ENCODE assay signal across 8 mouse cellular contexts in genomic region chr2:122069922-122070321, GRCm38 (mm10). TPM values are rescaled to one million over a fixed set of nuclear protein-coding genes. Genes with fewer than 3 reads are reported as not detected.
A peak's percentile ranks its signal among the peaks of the same experiment; 100 is the strongest.
DNase-seq lines count a peak whose midpoint lies in the region; ATAC-seq and TF ChIP-seq lines count a peak whose summit lies in the region.

No protein-coding gene starts in this region.

- no peaks in the 10 kb centered on the region for H3K4me1 ChIP-seq in forebrain, embryonic 14.5 days (ENCODE audit: control insufficient read depth, insufficient read depth, low read length)
- H3K4me1 ChIP-seq in forebrain, embryonic 16.5 days (replicated peaks; ENCODE audit: control insufficient read depth, insufficient read depth, low read length), result no peaks in the 10 kb centered on the region
- H3K4me1 ChIP-seq in bone marrow, adult 2 months (ENCODE audit: control insufficient read depth, insufficient read depth, low read length), result no peaks in the 10 kb centered on the region; the same call in 1 of the 2 replicates
- H3K4me1 ChIP-seq in lung, postnatal 0 days (ENCODE audit: insufficient read depth, low read depth, low read length), result no peaks in the 10 kb centered on the region

- H3K27me3 ChIP-seq in forebrain, embryonic 14.5 days (replicated peaks; ENCODE audit: control insufficient read depth, insufficient read depth, low read length), result no peaks in the 10 kb centered on the region
- H3K27me3 ChIP-seq in forebrain, embryonic 16.5 days (replicated peaks; ENCODE audit: control insufficient read depth, insufficient read depth, low read length), result no peaks in the 10 kb centered on the region
- no peaks in the 10 kb centered on the region for H3K27me3 ChIP-seq in lung, postnatal 0 days (replicated peaks; ENCODE audit: insufficient read depth, low read length)
- H3K27me3 ChIP-seq in splenic B cell, adult 2 months (ENCODE audit: control insufficient read depth, insufficient read depth, low read length, poor library complexity, severe bottlenecking), result no peaks in the 10 kb centered on the region

- no peak for TF ChIP-seq EP300 in lung, postnatal 0 days (IDR thresholded peaks at IDR 0.05)

- no peak overlapping the region for H3K4me3 ChIP-seq in forebrain, embryonic 14.5 days (ENCODE audit: low read depth, low read length)
- no peak overlapping the region for H3K4me3 ChIP-seq in forebrain, embryonic 16.5 days (replicated peaks; ENCODE audit: low read length)
- H3K4me3 ChIP-seq in bone marrow, adult 2 months (replicated peaks; ENCODE audit: control insufficient read depth, low read depth, low read length), result no peak overlapping the region
- H3K4me3 ChIP-seq in lung, postnatal 0 days (ENCODE audit: low read depth, low read length), result no peak overlapping the region

- peaks cover 53% of the 10 kb centered on the region for H3K36me3 ChIP-seq in forebrain, embryonic 14.5 days (ENCODE audit: control insufficient read depth, insufficient read depth, low read length)
- H3K36me3 ChIP-seq in forebrain, embryonic 16.5 days (ENCODE audit: control insufficient read depth, insufficient read depth), result peaks cover 7% of the 10 kb centered on the region; the same call in 1 of the 2 replicates
- 0 out of 2 replicates have a peak, but pooled peaks cover 10% of the 10 kb centered on the region for H3K36me3 ChIP-seq in lung, postnatal 0 days (ENCODE audit: insufficient read depth, low read length)
- H3K36me3 ChIP-seq in splenic B cell, adult 2 months (ENCODE audit: control insufficient read depth, insufficient read depth, low read length, poor library complexity, severe bottlenecking), result peaks cover 7% of the 10 kb centered on the region

- H3K4me2 ChIP-seq in forebrain, embryonic 14.5 days (ENCODE audit: low read length), result no peak overlapping the region
- H3K4me2 ChIP-seq in forebrain, embryonic 16.5 days (ENCODE audit: low read length), result no peak overlapping the region
- H3K4me2 ChIP-seq in lung, postnatal 0 days (replicated peaks; ENCODE audit: low read depth, low read length), result no peak overlapping the region

- TF ChIP-seq POLR2A in bone marrow, adult 2 months (IDR thresholded peaks at IDR 0.05; ENCODE audit: borderline replicate concordance, control insufficient read depth, low read depth, low read length), result no peak

- whole genome bisulfite sequencing in forebrain, embryonic 14.5 days, result 36% methylated on average over 5 of the region's 5 CpGs
- WGBS in forebrain, embryonic 16.5 days, result 34% methylated on average over 5 of the region's 5 CpGs
- 17% methylated on average over 5 of the region's 5 CpGs for WGBS in bone marrow, adult 2 months
- WGBS in lung, postnatal 0 days, result 33% methylated on average over 5 of the region's 5 CpGs

- H3K9ac ChIP-seq in forebrain, embryonic 14.5 days (ENCODE audit: low read length), result no peak overlapping the region
- H3K9ac ChIP-seq in forebrain, embryonic 16.5 days (replicated peaks; ENCODE audit: low read depth, low read length), result no peak overlapping the region
- no peak overlapping the region for H3K9ac ChIP-seq in lung, postnatal 0 days (replicated peaks; ENCODE audit: low read depth)

- ATAC-seq in forebrain, embryonic 14.5 days, result no peak
- ATAC-seq in forebrain, embryonic 16.5 days, result no peak
- no peak for ATAC-seq in lung, postnatal 0 days

- TF ChIP-seq CTCF in bone marrow, adult 2 months (IDR thresholded peaks at IDR 0.05; ENCODE audit: control insufficient read depth, insufficient read depth, low read length), result peak; percentile 62
- peak; percentile 84 for TF ChIP-seq CTCF in lung, postnatal 0 days (IDR thresholded peaks at IDR 0.05)

- peak; percentile 58 for DNase-seq in forebrain, embryonic 14.5 days (ENCODE audit: low spot score)
- peak; percentile 44 for DNase-seq in ovary, postnatal 14 days (ENCODE audit: low spot score)
- DNase-seq in ovary, adult 18-20 months (ENCODE audit: low spot score), result no peak
- peak; percentile 65 for DNase-seq in gastrocnemius, postnatal 10 days
- DNase-seq in lung, postnatal 0 days (ENCODE audit: low spot score), result peak; percentile 70
- DNase-seq in splenic B cell, adult 2 months (ENCODE audit: low read depth, low spot score), result peak; percentile 77

- no peaks in the 10 kb centered on the region for H3K9me3 ChIP-seq in forebrain, embryonic 14.5 days (replicated peaks; ENCODE audit: control insufficient read depth, low read length)
- no peaks in the 10 kb centered on the region for H3K9me3 ChIP-seq in forebrain, embryonic 16.5 days (ENCODE audit: control insufficient read depth, low read length)
- no peaks in the 10 kb centered on the region for H3K9me3 ChIP-seq in lung, postnatal 0 days (ENCODE audit: low read length)

- H3K27ac ChIP-seq in forebrain, embryonic 14.5 days (ENCODE audit: low read depth, low read length), result no peak overlapping the region
- no peak overlapping the region for H3K27ac ChIP-seq in forebrain, embryonic 16.5 days (ENCODE audit: low read length)
- no peak overlapping the region for H3K27ac ChIP-seq in bone marrow, adult 2 months (ENCODE audit: control insufficient read depth, insufficient read depth, low read depth, low read length, poor library complexity)
- H3K27ac ChIP-seq in lung, postnatal 0 days (ENCODE audit: low read length), result no peak overlapping the region

RNA-seq across cellular contexts. Expression of gene Eif3j1, which starts 41.6 kb away (rescaled TPM):
- polyA plus RNA-seq in forebrain, embryonic 14.5 days (2014; fragmentation: Nextera tagmentation; extraction: Ambion mirVana), result 9.7 and 9.9 TPM in 2 replicates
- 9.9 and 11.0 TPM in 2 replicates for polyA plus RNA-seq in forebrain, embryonic 16.5 days (2015; fragmentation: Nextera tagmentation; extraction: Ambion mirVana)
- polyA plus RNA-seq in bone marrow, adult 2 months (2011; ENCODE audit: insufficient read depth, insufficient read length, low replicate concordance, missing spikeins), result 8.4 and 12.0 TPM in 2 replicates
- total RNA-seq in gastrocnemius, postnatal 10 days (2021), result 10 to 100 TPM; 18.0 to 19.4 TPM
- polyA plus RNA-seq in lung, postnatal 0 days (2015; fragmentation: Nextera tagmentation; extraction: Ambion mirVana), result 9.6 and 10.0 TPM in 2 replicates

RNA-seq across cellular contexts. Expression of gene Spg11, which starts 48.3 kb away (rescaled TPM):
- 8.2 and 9.6 TPM in 2 replicates for polyA plus RNA-seq in forebrain, embryonic 14.5 days (2014; fragmentation: Nextera tagmentation; extraction: Ambion mirVana)
- polyA plus RNA-seq in forebrain, embryonic 16.5 days (2015; fragmentation: Nextera tagmentation; extraction: Ambion mirVana), result 8.6 and 8.8 TPM in 2 replicates
- polyA plus RNA-seq in bone marrow, adult 2 months (2011; ENCODE audit: insufficient read depth, insufficient read length, low replicate concordance, missing spikeins), result 1.7 and 6.3 TPM in 2 replicates
- 1 to 10 TPM; 7.6 to 8.9 TPM for total RNA-seq in gastrocnemius, postnatal 10 days (2021)
- 4.1 and 4.3 TPM in 2 replicates for polyA plus RNA-seq in lung, postnatal 0 days (2015; fragmentation: Nextera tagmentation; extraction: Ambion mirVana)
